Mouse (Mus musculus) bone marrow macrophage, adult 2 months (primary cell): Measurements from ENCODE around the gene Abi2.

Experiments
- CTCF ChIP-seq: IDR thresholded peaks from 2 replicates; pipeline ENCODE4 v1.5.1; 2012; ENCODE audit warnings: low read depth, mild to moderate bottlenecking, low read length, moderate library complexity
- POLR2A ChIP-seq: IDR thresholded peaks from 2 replicates; pipeline ENCODE4 v1.6.1; 2012; ENCODE audit warnings: mild to moderate bottlenecking, low read depth, low read length, borderline replicate concordance

- no peak for TF ChIP-seq CTCF
- no peak for TF ChIP-seq POLR2A
Observed at GRCm38 (mm10) chr1:60376556-60376955, 32.9 kb upstream of the Abi2 start.
